Mouse (Mus musculus) intestine, postnatal 0 days (tissue): ENCODE results near the gene Gm49342. TPM values are rescaled to one million over a fixed set of nuclear protein-coding genes. Genes with fewer than 3 reads are reported as not detected.
"Not testable (repeated sequence)": the region's sequence is repeated elsewhere in the genome, so short reads cannot be mapped to it uniquely, and the experiment has no call there.

ENCODE experiments used
- ATAC-seq: fragments of 200-750 bp; cut with Nextera tagmentation; 2 replicates; pipeline ENCODE4 v1.8.0; 2017; ENCODE audit warnings: mild to moderate bottlenecking, moderate TSS enrichment, moderate library complexity
- H3K27ac ChIP-seq: fragments of 300-500 bp; sonication (generic); 2 replicates; pipeline ENCODE4 v1.5.1; 2014; ENCODE audit warnings: mild to moderate bottlenecking, low read depth, low read length, moderate library complexity
- H3K27me3 ChIP-seq: fragments of 300-500 bp; sonication (generic); replicated peaks from 2 replicates; pipeline ENCODE4 v1.6.1; 2014; ENCODE audit warnings: low read length, mixed read lengths; ENCODE audit not compliant: control insufficient read depth, insufficient read depth
- H3K36me3 ChIP-seq: fragments of 300-500 bp; sonication (generic); 2 replicates; pipeline ENCODE4 v1.6.1; 2014; ENCODE audit warnings: mild to moderate bottlenecking, moderate library complexity; ENCODE audit not compliant: control insufficient read depth, insufficient read depth
- H3K4me1 ChIP-seq: fragments of 300-500 bp; sonication (generic); replicated peaks from 2 replicates; pipeline ENCODE4 v1.6.1; 2014; ENCODE audit warnings: antibody characterized with exemption, low read length, mixed read lengths; ENCODE audit not compliant: control insufficient read depth, insufficient read depth
- H3K4me2 ChIP-seq: fragments of 300-500 bp; sonication (generic); replicated peaks from 2 replicates; pipeline ENCODE4 v1.6.1; 2014; ENCODE audit warnings: low read depth, mild to moderate bottlenecking, moderate library complexity
- H3K4me3 ChIP-seq: fragments of 300-500 bp; sonication (generic); 2 replicates; pipeline ENCODE4 v1.5.1; 2014; ENCODE audit warnings: low read depth, low read length
- H3K9ac ChIP-seq: fragments of 300-500 bp; sonication (generic); 2 replicates; pipeline ENCODE4 v1.6.1; 2014; ENCODE audit warnings: mild to moderate bottlenecking, low read depth, low read length
- H3K9me3 ChIP-seq: fragments of 300-500 bp; sonication (generic); 2 replicates; pipeline ENCODE4 v1.6.1; 2016; ENCODE audit warnings: mixed run types; ENCODE audit not compliant: control insufficient read depth
- CTCF ChIP-seq: sonication (generic); IDR thresholded peaks from 2 replicates; pipeline ENCODE4 v1.5.1; 2016; ENCODE audit warnings: low read depth, mild to moderate bottlenecking, control low read depth, antibody characterized with exemption, moderate library complexity
- WGBS: fragments of 180-500 bp; shearing (Covaris S2); extraction: QIAGEN DNeasy Blood & Tissue Kit; methylation state at CpG from one replicate; pipeline ENCODE4 v1.1.7; 2014; 5-methylcytosine and 5-hydroxymethylcytosine counted together
- polyA plus RNA-seq: library from polyadenylated mRNA; unstranded; fragments of >200 nt; fragmentation: Nextera tagmentation; extraction: Ambion mirVana; gene quantifications from 2 replicates; pipeline ENCODE4 v1.2.1, GENCODE M21; 2015

Gene Gm49342
- polyA plus RNA-seq, 1 experiment from 2014 or later = not detected

DNA sequence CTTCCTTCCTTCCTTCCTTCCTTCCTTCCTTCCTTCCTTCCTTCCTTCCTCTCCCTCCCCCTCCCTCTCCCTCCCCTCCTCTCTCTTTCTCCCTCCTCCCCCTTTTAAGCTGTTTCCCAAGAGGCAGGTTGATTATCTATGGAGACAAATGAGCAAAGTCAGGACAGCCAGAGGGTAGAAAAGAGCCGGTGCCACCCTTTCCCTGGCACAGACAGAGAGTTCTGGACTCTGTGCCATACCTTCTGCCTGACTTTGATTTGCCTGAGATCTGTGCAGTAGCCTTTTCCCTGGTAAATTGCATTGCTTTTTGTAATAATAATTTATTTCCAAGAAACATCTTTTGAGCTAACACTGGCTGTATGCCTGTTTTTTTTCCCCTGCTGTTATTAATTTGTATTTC, 24.7 kb downstream of the Gm49342 start:
- WGBS = 33% methylated on average over 1 of the region's 1 CpGs
- no peak for ATAC-seq
- TF ChIP-seq CTCF = no peak

DNA sequence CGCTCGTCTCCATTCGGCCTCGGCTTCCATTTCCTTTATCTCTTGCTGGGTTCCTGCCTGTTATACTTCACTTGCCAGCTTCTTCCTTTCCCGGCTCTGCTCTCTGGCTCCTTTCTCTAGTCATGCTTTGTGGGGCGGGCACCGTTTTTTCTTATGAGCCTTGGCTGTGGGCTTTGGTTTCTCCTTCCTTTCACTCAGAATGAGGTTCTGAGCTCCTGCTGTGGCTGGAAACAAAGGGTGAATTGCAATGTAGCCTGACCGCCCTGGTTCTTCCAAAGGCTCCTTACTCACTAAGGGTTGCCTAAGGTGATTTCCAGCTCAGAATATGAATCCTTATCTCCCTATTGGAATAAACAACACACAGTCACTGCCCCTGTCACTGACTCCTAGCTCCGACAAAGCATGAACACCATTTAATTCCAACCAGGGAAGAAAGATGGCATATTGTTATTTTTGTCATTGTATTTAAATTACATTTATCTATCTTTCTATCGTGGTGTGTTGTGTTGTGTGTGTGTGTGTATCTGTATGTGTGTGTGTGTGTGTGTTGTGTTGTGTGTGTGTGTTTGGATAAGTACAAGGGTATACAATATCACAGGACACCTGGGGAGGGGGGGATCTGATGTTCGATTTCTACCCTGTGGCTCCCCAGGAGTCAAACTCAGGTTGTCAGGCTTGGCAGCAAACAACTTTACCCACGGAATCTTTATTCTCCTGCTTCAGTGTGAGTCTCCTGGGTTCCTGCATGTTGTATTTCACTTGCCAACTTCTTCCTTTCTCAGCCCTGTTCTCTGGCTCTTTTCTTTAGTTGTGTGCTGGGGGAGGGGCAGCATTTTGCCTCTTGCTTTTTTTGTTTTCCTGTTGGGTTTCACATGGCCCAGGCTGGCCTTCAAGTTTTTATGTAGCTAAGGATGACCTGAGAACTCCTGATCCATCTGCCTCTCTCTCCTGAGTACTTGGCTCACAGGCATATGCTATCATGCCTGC, 25.5 kb downstream of the Gm49342 start:
- no peak overlapping the region for H3K9ac ChIP-seq
- no peaks in the 10 kb centered on the region for H3K9me3 ChIP-seq
- no peaks in the 10 kb centered on the region for H3K27me3 ChIP-seq
- no peak for TF ChIP-seq CTCF
- ATAC-seq = no peak
- H3K27ac ChIP-seq = no peak overlapping the region
- H3K4me3 ChIP-seq = no peak overlapping the region
- WGBS = 56% methylated on average over 12 of the region's 12 CpGs
- no peaks in the 10 kb centered on the region for H3K36me3 ChIP-seq
- H3K4me1 ChIP-seq = no peaks in the 10 kb centered on the region
- H3K4me2 ChIP-seq = no peak overlapping the region

More for the DNA sequence above, 24.7 kb downstream of the Gm49342 start:
- Histone ChIP-seq H3K27me3 (no peaks in the 10 kb centered on the region), H3K9ac (no peak overlapping the region), H3K9me3 (no peaks in the 10 kb centered on the region), H3K36me3 (no peaks in the 10 kb centered on the region), H3K4me2 (no peak overlapping the region), H3K27ac (no peak overlapping the region), H3K4me3 (no peak overlapping the region), H3K4me1 (no peaks in the 10 kb centered on the region)

DNA sequence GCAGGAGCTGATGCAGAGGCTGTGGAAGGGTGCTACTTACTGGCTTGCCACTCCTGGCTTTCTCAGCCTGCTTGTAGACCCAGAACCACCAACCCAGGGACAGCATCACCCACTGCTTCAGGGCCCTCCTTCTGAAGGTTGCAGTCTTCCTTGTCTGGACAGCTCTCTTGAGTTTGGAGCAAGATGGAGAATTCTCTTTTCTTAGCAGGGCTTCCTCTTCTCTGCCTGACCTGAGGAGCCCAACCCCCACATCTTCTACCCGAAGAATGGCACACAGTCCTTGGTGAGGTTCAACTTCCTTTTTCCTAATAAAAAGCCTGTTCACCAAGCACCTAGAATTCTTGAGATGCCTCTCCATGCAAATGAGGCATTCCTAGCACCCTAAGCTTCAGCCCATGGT, 26.5 kb downstream of the Gm49342 start:
- Histone ChIP-seq H3K9ac (no peak overlapping the region; the same call in 1 of the 2 replicates), H3K9me3 (no peaks in the 10 kb centered on the region), H3K36me3 (no peaks in the 10 kb centered on the region), H3K27ac (no peak overlapping the region), H3K27me3 (no peaks in the 10 kb centered on the region), H3K4me1 (no peaks in the 10 kb centered on the region), H3K4me2 (no peak overlapping the region), H3K4me3 (no peak overlapping the region)
- ATAC-seq = no peak
- WGBS = 52% methylated on average over 1 of the region's 1 CpGs
- TF ChIP-seq CTCF = no peak

DNA sequence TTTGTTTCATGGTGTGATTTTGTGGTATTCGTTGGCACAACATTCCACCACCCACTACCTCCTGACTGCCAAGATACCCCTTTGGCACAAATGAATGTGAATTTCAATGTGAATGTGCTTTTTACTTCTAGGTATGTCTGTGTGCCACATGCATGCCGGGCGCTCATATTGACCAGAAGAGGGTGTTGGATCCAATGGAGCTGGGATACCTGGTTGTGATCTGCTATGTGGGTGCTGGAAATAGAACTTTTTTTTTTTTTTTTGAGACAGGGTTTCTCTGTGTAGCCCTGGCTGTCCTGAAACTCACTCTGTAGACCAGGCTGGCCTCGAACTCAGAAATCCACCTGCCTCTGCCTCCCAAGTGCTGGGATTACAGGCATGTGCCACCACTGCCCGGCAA, 28.7 kb downstream of the Gm49342 start:
- not testable (repeated sequence) for H3K4me3 ChIP-seq, H3K4me2 ChIP-seq, H3K36me3 ChIP-seq, H3K9ac ChIP-seq, H3K4me1 ChIP-seq, ATAC-seq, H3K9me3 ChIP-seq, H3K27me3 ChIP-seq, H3K27ac ChIP-seq
- 94% methylated on average over 5 of the region's 5 CpGs for WGBS

DNA sequence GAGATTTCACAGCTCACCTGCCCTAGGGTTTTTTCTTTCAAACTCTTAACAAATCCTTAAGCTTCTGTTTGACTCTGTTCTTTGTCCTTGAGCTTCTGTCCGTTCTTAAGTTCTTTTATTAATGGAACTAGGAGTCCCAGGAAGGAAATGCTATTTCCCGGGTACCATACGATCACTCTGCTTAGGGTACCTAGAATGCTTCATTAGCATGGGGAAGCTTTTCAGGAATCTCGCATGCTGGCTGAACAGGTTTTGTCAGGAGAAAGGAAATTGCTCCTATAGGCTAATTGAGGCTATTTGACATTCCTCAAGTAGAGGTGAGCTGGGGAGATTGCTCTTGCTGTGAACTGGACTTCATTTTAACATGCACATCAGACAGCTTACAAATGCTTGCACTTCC, 29.4 kb downstream of the Gm49342 start:
- no peak overlapping the region for H3K27ac ChIP-seq

DNA sequence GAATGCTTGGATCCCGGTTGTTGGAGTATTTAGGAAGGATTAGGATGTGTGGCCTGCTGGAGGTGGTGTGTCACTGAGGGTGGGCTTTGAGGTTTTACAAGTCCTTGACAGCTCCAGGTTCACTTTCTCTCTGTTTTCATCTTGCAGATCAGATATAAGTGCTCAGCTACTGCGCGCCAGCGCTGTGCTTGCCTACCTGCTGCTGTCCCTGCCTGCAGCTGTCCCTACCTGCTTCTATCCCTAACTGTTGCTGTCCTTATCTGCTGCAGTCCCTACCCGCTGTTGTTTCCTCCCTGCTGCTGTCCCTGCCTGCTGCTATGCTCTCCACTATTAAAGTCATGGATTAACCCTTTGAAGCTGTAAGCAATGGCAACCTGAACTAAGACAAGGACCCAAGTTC, 30.7 kb downstream of the Gm49342 start:
- no peaks in the 10 kb centered on the region for H3K4me1 ChIP-seq
- H3K27ac ChIP-seq = no peak overlapping the region
- H3K36me3 ChIP-seq = no peaks in the 10 kb centered on the region
- 63% methylated on average over 5 of the region's 5 CpGs for WGBS
- no peak for TF ChIP-seq CTCF
- no peak overlapping the region for H3K4me3 ChIP-seq
- H3K9me3 ChIP-seq = no peaks in the 10 kb centered on the region
- no peak for ATAC-seq
- H3K27me3 ChIP-seq = no peaks in the 10 kb centered on the region
- no peak overlapping the region for H3K4me2 ChIP-seq
- H3K9ac ChIP-seq = no peak overlapping the region

More for the DNA sequence above, 29.4 kb downstream of the Gm49342 start:
- Histone ChIP-seq H3K4me3 (no peak overlapping the region), H3K9me3 (no peaks in the 10 kb centered on the region), H3K4me1 (no peaks in the 10 kb centered on the region), H3K36me3 (no peaks in the 10 kb centered on the region), H3K9ac (no peak overlapping the region), H3K27me3 (no peaks in the 10 kb centered on the region), H3K4me2 (no peak overlapping the region)
- no peak for TF ChIP-seq CTCF
- WGBS = 25% methylated on average over 4 of the region's 4 CpGs
- no peak for ATAC-seq
